Mouse (Mus musculus) liver, postnatal 0 days (tissue): ENCODE results near the gene Prrg4. TPM values are rescaled to one million over a fixed set of nuclear protein-coding genes. Genes with fewer than 3 reads are reported as not detected.

Source experiments
- ATAC-seq: fragments of 200-750 bp; cut with Nextera tagmentation; 2 replicates; pipeline ENCODE4 v1.8.0; 2017; ENCODE audit warnings: mild to moderate bottlenecking, moderate library complexity
- DNase-seq: peaks from one replicate; pipeline ENCODE4 v3.0.0-alpha.2; 2016
- H3K27ac ChIP-seq: fragments of 300-500 bp; sonication (generic); 2 replicates; pipeline ENCODE4 v1.5.1; 2014; ENCODE audit warnings: antibody characterized with exemption, moderate library complexity, mild to moderate bottlenecking, low read depth
- H3K27me3 ChIP-seq: fragments of 300-500 bp; sonication (generic); 2 replicates; pipeline ENCODE4 v1.6.1; 2014; ENCODE audit warnings: low read length, control low read depth, mixed read lengths; ENCODE audit not compliant: insufficient read depth
- H3K36me3 ChIP-seq: fragments of 300-500 bp; sonication (generic); replicated peaks from 2 replicates; pipeline ENCODE4 v1.6.1; 2014; ENCODE audit warnings: mild to moderate bottlenecking, control low read depth, low read length, moderate library complexity, mixed read lengths; ENCODE audit not compliant: insufficient read depth
- H3K4me1 ChIP-seq: fragments of 300-500 bp; sonication (generic); 2 replicates; pipeline ENCODE4 v1.6.1; 2014; ENCODE audit warnings: antibody characterized with exemption, mild to moderate bottlenecking, control low read depth; ENCODE audit not compliant: insufficient read depth
- H3K4me2 ChIP-seq: fragments of 300-500 bp; sonication (generic); 2 replicates; pipeline ENCODE4 v1.6.1; 2014; ENCODE audit warnings: low read depth, mild to moderate bottlenecking, low read length, moderate library complexity, mixed read lengths
- H3K4me3 ChIP-seq: fragments of 300-500 bp; sonication (generic); 2 replicates; pipeline ENCODE4 v1.5.1; 2014; ENCODE audit warnings: low read depth, low read length
- H3K9ac ChIP-seq: fragments of 300-500 bp; sonication (generic); replicated peaks from 2 replicates; pipeline ENCODE4 v1.6.1; 2014; ENCODE audit warnings: mild to moderate bottlenecking, moderate library complexity
- H3K9me3 ChIP-seq: fragments of 300-500 bp; sonication (generic); 2 replicates; pipeline ENCODE4 v1.6.1; 2016; ENCODE audit warnings: mild to moderate bottlenecking, control low read depth, low read length, mixed read lengths
- CTCF ChIP-seq: sonication (generic); IDR thresholded peaks from 2 replicates; pipeline ENCODE4 v1.5.1; 2016; ENCODE audit warnings: antibody characterized with exemption, low read depth
- EP300 ChIP-seq: IDR thresholded peaks from 2 replicates; pipeline ENCODE4 v1.6.1; 2016; ENCODE audit warnings: antibody characterized with exemption, low read depth, mild to moderate bottlenecking
- WGBS: fragments of 180-500 bp; shearing (Covaris S2); extraction: QIAGEN DNeasy Blood & Tissue Kit; methylation state at CpG from one replicate; pipeline ENCODE4 v1.1.7; 2014; ENCODE audit not compliant: insufficient replicate concordance; 5-methylcytosine and 5-hydroxymethylcytosine counted together
- polyA plus RNA-seq: library from polyadenylated mRNA; unstranded; fragments of >200 nt; fragmentation: Nextera tagmentation; extraction: Ambion mirVana; gene quantifications from 2 replicates; pipeline ENCODE4 v1.2.1, GENCODE M21; 2015

Prrg4 gene
- polyA plus RNA-seq, 1 experiment from 2014 or later: 0.67 TPM

GRCm38 (mm10) chr2:104805435-104805834, 44.2 kb downstream of the Prrg4 start:
- Histone ChIP-seq H3K9ac (no peak overlapping the region), H3K36me3 (no peaks in the 10 kb centered on the region), H3K9me3 (peaks cover 3% of the 10 kb centered on the region; the same call in 1 of the 2 replicates), H3K4me2 (no peak overlapping the region), H3K4me1 (peaks cover 5% of the 10 kb centered on the region), H3K27ac (no peak overlapping the region), H3K27me3 (no peaks in the 10 kb centered on the region), H3K4me3 (no peak overlapping the region)
- WGBS: 45% methylated on average over 1 of the region's 1 CpGs
- DNase-seq: no peak
- no peak for ATAC-seq
- TF ChIP-seq EP300 (no peak), CTCF (no peak)

Other genes starting within 250 kb of the Prrg4 start
- 10.5 and 12.1 TPM in 2 replicates for gene Tcp11l1, start 137.7 kb downstream of the Prrg4 start, polyA plus RNA-seq
- gene Pin1rt1, start 133.5 kb downstream of the Prrg4 start, polyA plus RNA-seq: not detected in 2 replicates
- 20.6 and 21.6 TPM in 2 replicates for gene Depdc7, start 107.0 kb downstream of the Prrg4 start, polyA plus RNA-seq
- gene Qser1, start 33.1 kb downstream of the Prrg4 start, polyA plus RNA-seq: 1.2 TPM in 2 replicates
- 7.2 and 7.9 TPM in 2 replicates for gene Ccdc73, start 17.9 kb upstream of the Prrg4 start, polyA plus RNA-seq
- 126 and 128 TPM in 2 replicates for gene Eif3m, start 167.2 kb upstream of the Prrg4 start, polyA plus RNA-seq
- gene Gm11060, start 242.1 kb upstream of the Prrg4 start, polyA plus RNA-seq: not detected in 2 replicates